Mouse (Mus musculus): ENCODE measurements around the gene H2-M10.6. TPM values are rescaled to one million over a fixed set of nuclear protein-coding genes. Genes with fewer than 3 reads are reported as not detected.

H2-M10.6 gene
- polyA plus RNA-seq, 1 experiment = not detected

DNA sequence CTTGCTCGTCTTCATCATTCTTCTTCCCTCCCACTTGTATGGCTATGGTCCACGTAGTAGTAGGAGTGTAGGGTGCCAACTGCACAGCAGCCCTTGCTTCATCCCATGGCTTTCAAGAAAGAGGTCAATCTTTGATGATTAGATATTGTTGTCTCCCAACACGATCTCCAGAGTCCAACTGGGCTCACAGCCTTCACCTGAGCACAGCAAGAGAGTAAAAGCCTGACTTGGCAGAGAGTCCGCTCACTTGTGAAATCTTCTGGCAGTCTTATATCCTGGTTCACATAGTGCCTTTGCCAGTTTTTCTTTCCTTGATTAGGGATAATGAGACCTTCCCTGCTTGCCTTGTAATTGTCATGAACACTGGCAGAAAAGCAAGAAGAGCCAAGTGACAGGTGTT, 44.3 kb downstream of the H2-M10.6 start:
- no peak overlapping the region for H3K9ac ChIP-seq (ENCODE audit: low read depth, poor library complexity, severe bottlenecking)

DNA sequence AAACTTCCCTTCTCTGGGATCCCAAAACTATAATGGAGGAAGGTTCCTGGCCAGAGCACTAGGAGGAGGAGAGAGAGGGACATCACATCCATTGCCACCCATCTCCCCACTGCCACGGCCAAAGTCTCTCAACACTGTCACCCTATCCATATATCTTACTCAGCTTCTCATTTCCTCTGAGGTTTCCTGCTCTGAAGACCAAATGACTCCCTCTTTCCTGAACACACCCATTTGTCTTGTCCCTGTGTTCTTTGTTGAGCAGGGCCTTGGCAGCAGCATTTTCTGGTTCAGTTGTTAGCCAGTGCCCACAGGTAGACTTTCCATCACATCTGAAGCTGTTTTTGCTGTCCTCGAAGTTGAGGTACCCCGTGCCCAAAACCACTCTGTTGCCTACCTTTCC, 46.2 kb downstream of the H2-M10.6 start:
- H3K36me3 ChIP-seq (ENCODE audit: control insufficient read depth, insufficient read depth, low read length, poor library complexity, severe bottlenecking) = peaks cover 46% of the 10 kb centered on the region

More for the DNA sequence above, 44.3 kb downstream of the H2-M10.6 start:
- H3K27ac ChIP-seq (ENCODE audit: insufficient read depth, low read length) = no peak overlapping the region
- H3K4me1 ChIP-seq (ENCODE audit: control insufficient read depth, insufficient read depth, low read length) = peaks cover 1% of the 10 kb centered on the region
- TF ChIP-seq EP300 (IDR thresholded peaks at IDR 0.05; ENCODE audit: insufficient read depth, low read depth, low read length) (no peak), POLR2A (IDR thresholded peaks at IDR 0.05; ENCODE audit: insufficient read depth, low read length) (no peak), CTCF (IDR thresholded peaks at IDR 0.05; ENCODE audit: low read depth, low read length) (no peak)
- no peaks in the 10 kb centered on the region for H3K9me3 ChIP-seq (replicated peaks; ENCODE audit: control insufficient read depth, insufficient read depth, low read length, poor library complexity, severe bottlenecking)
- H3K36me3 ChIP-seq (ENCODE audit: control insufficient read depth, insufficient read depth, low read length, poor library complexity, severe bottlenecking) = peaks cover 57% of the 10 kb centered on the region
- H3K4me3 ChIP-seq (ENCODE audit: low read depth, low read length) = no peak overlapping the region
- H3K27me3 ChIP-seq (ENCODE audit: control insufficient read depth, insufficient read depth, low read length, poor library complexity, severe bottlenecking) = no peaks in the 10 kb centered on the region

DNA sequence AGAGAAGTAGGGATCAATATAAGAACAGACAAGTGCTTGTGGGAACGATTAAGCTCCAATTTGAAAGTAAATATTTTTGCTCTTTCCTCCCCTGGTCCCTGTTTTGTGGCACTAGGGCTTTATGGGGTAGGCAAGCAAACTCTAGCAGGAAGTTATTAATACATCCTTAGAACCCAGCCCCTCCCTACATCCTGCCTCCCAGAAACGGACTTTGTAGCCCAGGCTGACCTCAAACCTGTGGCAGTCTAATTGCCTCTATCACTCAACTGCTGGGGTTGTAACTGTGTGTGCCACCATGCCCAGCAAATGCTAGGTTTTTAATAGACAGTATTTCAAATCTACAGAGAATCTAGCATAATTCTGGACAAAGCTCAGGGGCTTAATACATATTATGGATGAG, 49.7 kb downstream of the H2-M10.6 start:
- H3K9ac ChIP-seq (ENCODE audit: low read depth, poor library complexity, severe bottlenecking) = no peak overlapping the region
- H3K4me3 ChIP-seq (ENCODE audit: low read depth, low read length) = no peak overlapping the region
- no peaks in the 10 kb centered on the region for H3K27me3 ChIP-seq (ENCODE audit: control insufficient read depth, insufficient read depth, low read length, poor library complexity, severe bottlenecking)
- TF ChIP-seq CTCF (IDR thresholded peaks at IDR 0.05; ENCODE audit: low read depth, low read length) (no peak), POLR2A (IDR thresholded peaks at IDR 0.05; ENCODE audit: insufficient read depth, low read length) (no peak), EP300 (IDR thresholded peaks at IDR 0.05; ENCODE audit: insufficient read depth, low read depth, low read length) (no peak)
- peaks cover 1% of the 10 kb centered on the region for H3K4me1 ChIP-seq (ENCODE audit: control insufficient read depth, insufficient read depth, low read length)
- H3K36me3 ChIP-seq (ENCODE audit: control insufficient read depth, insufficient read depth, low read length, poor library complexity, severe bottlenecking) = peaks cover 19% of the 10 kb centered on the region
- H3K27ac ChIP-seq (ENCODE audit: insufficient read depth, low read length) = no peak overlapping the region
- no peaks in the 10 kb centered on the region for H3K9me3 ChIP-seq (replicated peaks; ENCODE audit: control insufficient read depth, insufficient read depth, low read length, poor library complexity, severe bottlenecking)

More for the DNA sequence above, 46.2 kb downstream of the H2-M10.6 start:
- no peak overlapping the region for H3K4me3 ChIP-seq (ENCODE audit: low read depth, low read length)
- H3K9ac ChIP-seq (ENCODE audit: low read depth, poor library complexity, severe bottlenecking) = no peak overlapping the region
- TF ChIP-seq EP300 (IDR thresholded peaks at IDR 0.05; ENCODE audit: insufficient read depth, low read depth, low read length) (no peak), CTCF (IDR thresholded peaks at IDR 0.05; ENCODE audit: low read depth, low read length) (no peak), POLR2A (IDR thresholded peaks at IDR 0.05; ENCODE audit: insufficient read depth, low read length) (no peak)
- no peaks in the 10 kb centered on the region for H3K27me3 ChIP-seq (ENCODE audit: control insufficient read depth, insufficient read depth, low read length, poor library complexity, severe bottlenecking)
- H3K27ac ChIP-seq (ENCODE audit: insufficient read depth, low read length) = no peak overlapping the region
- H3K4me1 ChIP-seq (ENCODE audit: control insufficient read depth, insufficient read depth, low read length) = peaks cover 1% of the 10 kb centered on the region
- H3K9me3 ChIP-seq (replicated peaks; ENCODE audit: control insufficient read depth, insufficient read depth, low read length, poor library complexity, severe bottlenecking) = no peaks in the 10 kb centered on the region

Other genes starting within 250 kb of the H2-M10.6 start
- not detected in 2 replicates for gene H2-M9, start 169.5 kb upstream of the H2-M10.6 start, polyA plus RNA-seq (2011; ENCODE audit: insufficient read depth, insufficient read length, low read depth, missing spikeins)
- gene H2-M1, start 140.0 kb upstream of the H2-M10.6 start, polyA plus RNA-seq (2011; ENCODE audit: insufficient read depth, insufficient read length, low read depth, missing spikeins) = not detected in 2 replicates
- gene H2-M10.5, start 39.3 kb upstream of the H2-M10.6 start, polyA plus RNA-seq (2011; ENCODE audit: insufficient read depth, insufficient read length, low read depth, missing spikeins) = not detected in 2 replicates
- gene Trim26, start 25.0 kb downstream of the H2-M10.6 start, polyA plus RNA-seq (2011; ENCODE audit: insufficient read depth, insufficient read length, low read depth, missing spikeins) = 46.2 and 53.2 TPM in 2 replicates
- not detected in 2 replicates for gene Trim15, start 55.0 kb downstream of the H2-M10.6 start, polyA plus RNA-seq (2011; ENCODE audit: insufficient read depth, insufficient read length, low read depth, missing spikeins)
- gene Trim10, start 57.4 kb downstream of the H2-M10.6 start, polyA plus RNA-seq (2011; ENCODE audit: insufficient read depth, insufficient read length, low read depth, missing spikeins) = not detected in 2 replicates
- 0.41 TPM in 1 of 2 replicates, not detected in the other for gene Trim40, start 78.0 kb downstream of the H2-M10.6 start, polyA plus RNA-seq (2011; ENCODE audit: insufficient read depth, insufficient read length, low read depth, missing spikeins)
- not detected in 2 replicates for gene Trim31, start 85.9 kb downstream of the H2-M10.6 start, polyA plus RNA-seq (2011; ENCODE audit: insufficient read depth, insufficient read length, low read depth, missing spikeins)
- gene Rnf39, start 130.7 kb downstream of the H2-M10.6 start, polyA plus RNA-seq (2011; ENCODE audit: insufficient read depth, insufficient read length, low read depth, missing spikeins) = 0.88 and 2.5 TPM in 2 replicates
- 67.3 and 68.8 TPM in 2 replicates for gene Ppp1r11, start 139.6 kb downstream of the H2-M10.6 start, polyA plus RNA-seq (2011; ENCODE audit: insufficient read depth, insufficient read length, low read depth, missing spikeins)
- 71.7 and 79.6 TPM in 2 replicates for gene Znrd1, start 146.4 kb downstream of the H2-M10.6 start, polyA plus RNA-seq (2011; ENCODE audit: insufficient read depth, insufficient read length, low read depth, missing spikeins)
- gene Znrd1as, start 146.4 kb downstream of the H2-M10.6 start, polyA plus RNA-seq (2011; ENCODE audit: insufficient read depth, insufficient read length, low read depth, missing spikeins) = 29.6 and 30.5 TPM in 2 replicates
- gene 2410137M14Rik, start 169.1 kb downstream of the H2-M10.6 start, polyA plus RNA-seq (2011; ENCODE audit: insufficient read depth, insufficient read length, low read depth, missing spikeins) = 2.9 and 4.7 TPM in 2 replicates
- 12.6 and 13.2 TPM in 2 replicates for gene H2-M5, start 177.4 kb downstream of the H2-M10.6 start, polyA plus RNA-seq (2011; ENCODE audit: insufficient read depth, insufficient read length, low read depth, missing spikeins)
- 223 and 254 TPM in 2 replicates for gene Zfp57, start 189.0 kb downstream of the H2-M10.6 start, polyA plus RNA-seq (2011; ENCODE audit: insufficient read depth, insufficient read length, low read depth, missing spikeins)
- not detected in 2 replicates for gene Mog, start 211.2 kb downstream of the H2-M10.6 start, polyA plus RNA-seq (2011; ENCODE audit: insufficient read depth, insufficient read length, low read depth, missing spikeins)
- 163 and 180 TPM in 2 replicates for gene Gabbr1, start 233.8 kb downstream of the H2-M10.6 start, polyA plus RNA-seq (2011; ENCODE audit: insufficient read depth, insufficient read length, low read depth, missing spikeins)

All from ES-Bruce4 (cell line).